In genomic region chr16:31551416-31552151, GRCm38 (mm10) we compare ENCODE assay signal across 12 mouse cellular contexts.
DNase-seq lines count a peak whose midpoint lies in the region; ATAC-seq and TF ChIP-seq lines count a peak whose summit lies in the region.
"Had no signal": no experiment of that assay in that cellular context is flagged by ENCODE, and none has a peak within 500 bp of the region (broad histone marks: within the 10 kb centered on the region; RNA-seq: fewer than 3 reads in every experiment).

No protein-coding gene starts in this region.

- peak; percentile 83 for TF ChIP-seq EP300 in ES-Bruce4 (IDR thresholded peaks at IDR 0.05; ENCODE audit: insufficient read depth, low read depth, low read length)

- no peaks in the 10 kb centered on the region for H3K9me3 ChIP-seq in ES-Bruce4 (replicated peaks; ENCODE audit: control insufficient read depth, insufficient read depth, low read length, poor library complexity, severe bottlenecking)
- H3K9me3 ChIP-seq in embryonic facial prominence, embryonic 15.5 days (replicated peaks) = no peaks in the 10 kb centered on the region

- ATAC-seq in embryonic facial prominence, embryonic 15.5 days (ENCODE audit: insufficient number of reproducible peaks, low FRiP score, low TSS enrichment, low read depth) = peak; percentile 73; the same call in 1 of the 2 replicates
- no peak for ATAC-seq in megakaryocyte, adult 5-6 weeks (ENCODE audit: poor library complexity, severe bottlenecking)

- peak overlapping the region; percentile 76 for H3K27ac ChIP-seq in gastrocnemius, adult 2 months
- H3K27ac ChIP-seq in ES-Bruce4 (ENCODE audit: insufficient read depth, low read length) = peak overlapping the region; percentile 37
- peak overlapping the region; percentile 51 for H3K27ac ChIP-seq in embryonic facial prominence, embryonic 15.5 days (replicated peaks)

- H3K4me1 ChIP-seq in ES-Bruce4 (ENCODE audit: control insufficient read depth, insufficient read depth, low read length) = peaks cover 2% of the 10 kb centered on the region
- peaks cover 28% of the 10 kb centered on the region for H3K4me1 ChIP-seq in embryonic facial prominence, embryonic 15.5 days
- H3K4me1 ChIP-seq in lung, adult 2 months (ENCODE audit: control insufficient read depth, insufficient read depth, low read length) = peaks cover 3% of the 10 kb centered on the region

- DNase-seq in gastrocnemius, adult 2 months = peak; percentile 56
- no peak for DNase-seq in gastrocnemius, postnatal 4 days (ENCODE audit: low spot score in 2 of 2)
- peak; percentile 25 for DNase-seq in lung, adult 2 months
- no peak for DNase-seq in spleen, postnatal 4 days (ENCODE audit: low spot score in 2 of 2)
- DNase-seq in spleen, postnatal 36 days (ENCODE audit: low spot score in 2 of 2) = no peak
- DNase-seq: cerebellum, adult 18-20 months; kidney, adult 8-10 months; left cerebral cortex, postnatal 4 days had no signal

- no peak for TF ChIP-seq CTCF in gastrocnemius, adult 2 months (IDR thresholded peaks at IDR 0.05)
- TF ChIP-seq CTCF in ES-Bruce4 (IDR thresholded peaks at IDR 0.05; ENCODE audit: low read depth, low read length) = no peak
- TF ChIP-seq CTCF in lung, adult 2 months (IDR thresholded peaks at IDR 0.05; ENCODE audit: insufficient read depth, low read length) = no peak

- peak overlapping the region; percentile 21 for H3K4me3 ChIP-seq in gastrocnemius, adult 2 months
- H3K4me3 ChIP-seq in ES-Bruce4 (ENCODE audit: low read depth, low read length) = no peak overlapping the region
- H3K4me3 ChIP-seq in embryonic facial prominence, embryonic 15.5 days (replicated peaks) = no peak overlapping the region
- H3K4me3 ChIP-seq in lung, adult 2 months (replicated peaks; ENCODE audit: extremely low read depth, low read depth, low read length) = no peak overlapping the region
- H3K4me3 ChIP-seq: heart, embryonic 12.5 days had no signal

- no peak overlapping the region for H3K4me2 ChIP-seq in embryonic facial prominence, embryonic 15.5 days (replicated peaks)
- H3K4me2 ChIP-seq: heart, embryonic 12.5 days had no signal

- no peaks in the 10 kb centered on the region for H3K36me3 ChIP-seq in ES-Bruce4 (ENCODE audit: control insufficient read depth, insufficient read depth, low read length, poor library complexity, severe bottlenecking)
- no peaks in the 10 kb centered on the region for H3K36me3 ChIP-seq in embryonic facial prominence, embryonic 15.5 days
- H3K36me3 ChIP-seq: heart, embryonic 12.5 days had no signal

- no peak overlapping the region for H3K9ac ChIP-seq in ES-Bruce4 (ENCODE audit: low read depth, poor library complexity, severe bottlenecking)
- no peak overlapping the region for H3K9ac ChIP-seq in embryonic facial prominence, embryonic 15.5 days
- H3K9ac ChIP-seq: heart, embryonic 12.5 days had no signal

- intact Hi-C loops in gastrocnemius, adult 2 months (cut with DNase I) = no loop called here

- WGBS in embryonic facial prominence, embryonic 15.5 days = 20% methylated on average over 11 of the region's 11 CpGs
- 47% methylated on average over 11 of the region's 11 CpGs for WGBS in lung, adult 2 months

- H3K27me3 ChIP-seq in ES-Bruce4 (ENCODE audit: control insufficient read depth, insufficient read depth, low read length, poor library complexity, severe bottlenecking) = no peaks in the 10 kb centered on the region
- H3K27me3 ChIP-seq in embryonic facial prominence, embryonic 15.5 days = no peaks in the 10 kb centered on the region
- H3K27me3 ChIP-seq: heart, embryonic 12.5 days had no signal

- no peak for TF ChIP-seq POLR2A in ES-Bruce4 (IDR thresholded peaks at IDR 0.05; ENCODE audit: insufficient read depth, low read length)
- TF ChIP-seq POLR2A in lung, adult 2 months (IDR thresholded peaks at IDR 0.05; ENCODE audit: borderline replicate concordance, extremely low read depth, low read depth, low read length) = no peak

Comparison
In these comparisons a context has a peak if more than half of its experiments do, and no peak if none do; other contexts are left out.
1. DNase-seq: peak in gastrocnemius, adult 2 months (single experiment) and lung, adult 2 months (single experiment); none in gastrocnemius, postnatal 4 days (0 of 2), spleen, postnatal 4 days (0 of 2) and spleen, postnatal 36 days (0 of 2).
2. Peak in every context shown above with its lines, with median percentiles within 50 percentile points of each other: H3K27ac ChIP-seq.